8 mouse cellular contexts compared by ENCODE assay signal in genomic region chr4:128727721-128728430, GRCm38 (mm10). TPM values are rescaled to one million over a fixed set of nuclear protein-coding genes. Genes with fewer than 3 reads are reported as not detected.
DNase-seq lines count a peak whose midpoint lies in the region; ATAC-seq and TF ChIP-seq lines count a peak whose summit lies in the region.

No protein-coding gene starts in this region.

- peaks cover 30% of the 10 kb centered on the region for H3K4me1 ChIP-seq in lung, postnatal 0 days (ENCODE audit: insufficient read depth, low read depth, low read length)
- peaks cover 16% of the 10 kb centered on the region for H3K4me1 ChIP-seq in spleen, adult 2 months (ENCODE audit: control insufficient read depth, insufficient read depth, insufficient read length)

- H3K36me3 ChIP-seq in lung, postnatal 0 days (ENCODE audit: insufficient read depth, low read length): peaks cover 7% of the 10 kb centered on the region; the same call in 1 of the 2 replicates
- peaks cover 1% of the 10 kb centered on the region; the same call in 1 of the 2 replicates for H3K36me3 ChIP-seq in spleen, adult 2 months (ENCODE audit: control insufficient read depth, insufficient read depth, low read length)

- WGBS in lung, postnatal 0 days: under 1% methylated on average over 47 of the region's 65 CpGs
- under 1% methylated on average over 63 of the region's 65 CpGs for WGBS in spleen, adult 2 months

- peak; percentile 91 for ATAC-seq in lung, postnatal 0 days

- TF ChIP-seq POLR2A in spleen, adult 2 months (IDR thresholded peaks at IDR 0.05; ENCODE audit: low read depth, low read length): no peak

- H3K27ac ChIP-seq in lung, postnatal 0 days (ENCODE audit: low read length): peak overlapping the region; percentile 98
- H3K27ac ChIP-seq in spleen, adult 2 months (ENCODE audit: insufficient read depth, low read length): peak overlapping the region; percentile 92

- DNase-seq in 416B (ENCODE audit: low read depth) (peak; percentile 47), NIH3T3 (ENCODE audit: low read depth) (peak; percentile 74)
- DNase-seq in embryo, embryonic 11 days: peak; percentile 68
- DNase-seq in heart, adult 9 months (ENCODE audit: low spot score in 2 of 2): peak; percentile 70 to 75
- DNase-seq in kidney, adult 9 months: peak; percentile 67
- peak; percentile 79 for DNase-seq in lung, postnatal 0 days (ENCODE audit: low spot score)
- no peak for DNase-seq in spleen, adult 2 months (ENCODE audit: low read depth in 1 of 2, low spot score in 2 of 2)
- DNase-seq in right cerebral cortex, postnatal 25 days: no peak

- H3K9ac ChIP-seq in lung, postnatal 0 days (replicated peaks; ENCODE audit: low read depth): peak overlapping the region; percentile 96

- H3K9me3 ChIP-seq in lung, postnatal 0 days (ENCODE audit: low read length): no peaks in the 10 kb centered on the region

- H3K27me3 ChIP-seq in lung, postnatal 0 days (replicated peaks; ENCODE audit: insufficient read depth, low read length): no peaks in the 10 kb centered on the region
- H3K27me3 ChIP-seq in spleen, adult 2 months (ENCODE audit: control insufficient read depth, insufficient read depth, low read length): no peaks in the 10 kb centered on the region

- TF ChIP-seq CTCF in lung, postnatal 0 days (IDR thresholded peaks at IDR 0.05): no peak
- TF ChIP-seq CTCF in spleen, adult 2 months (IDR thresholded peaks at IDR 0.05; ENCODE audit: extremely low read depth, insufficient read depth, insufficient read length, insufficient replicate concordance): no peak

- peak overlapping the region; percentile 96 for H3K4me3 ChIP-seq in lung, postnatal 0 days (ENCODE audit: low read depth, low read length)
- H3K4me3 ChIP-seq in spleen, adult 2 months (ENCODE audit: extremely low read depth, insufficient read depth, insufficient read length): peak overlapping the region; percentile 92

- no peak for TF ChIP-seq EP300 in lung, postnatal 0 days (IDR thresholded peaks at IDR 0.05)

- H3K4me2 ChIP-seq in lung, postnatal 0 days (replicated peaks; ENCODE audit: low read depth, low read length): peak overlapping the region; percentile 62

RNA-seq across cellular contexts. Expression of gene A3galt2, which starts 27.3 kb away (rescaled TPM):
- polyA plus RNA-seq in lung, postnatal 0 days (2015; fragmentation: Nextera tagmentation; extraction: Ambion mirVana): 0.04 and 0.08 TPM in 2 replicates
- polyA plus RNA-seq in spleen, adult 2 months (2012; rRNA removed): 0.41 TPM in 2 replicates

Comparison
In these comparisons a context has a peak if more than half of its experiments do, and no peak if none do; other contexts are left out.
1. DNase-seq: peak in 416B (single experiment), NIH3T3 (single experiment), embryo, embryonic 11 days (single experiment), heart, adult 9 months (2 of 2), kidney, adult 9 months (single experiment) and lung, postnatal 0 days (single experiment); none in spleen, adult 2 months (0 of 2) and right cerebral cortex, postnatal 25 days (single experiment).